Mouse (Mus musculus): ENCODE measurements around the gene Cmpk1. TPM values are rescaled to one million over a fixed set of nuclear protein-coding genes. Genes with fewer than 3 reads are reported as not detected.
"Not testable (repeated sequence)": the region's sequence is repeated elsewhere in the genome, so short reads cannot be mapped to it uniquely, and the experiment has no call there.

Gene Cmpk1
- 100 to 1,000 TPM in 2 of 4 experiments, 10 to 100 TPM in 2; 79.7 to 115 (median 105) TPM for total RNA-seq (2022)

DNA sequence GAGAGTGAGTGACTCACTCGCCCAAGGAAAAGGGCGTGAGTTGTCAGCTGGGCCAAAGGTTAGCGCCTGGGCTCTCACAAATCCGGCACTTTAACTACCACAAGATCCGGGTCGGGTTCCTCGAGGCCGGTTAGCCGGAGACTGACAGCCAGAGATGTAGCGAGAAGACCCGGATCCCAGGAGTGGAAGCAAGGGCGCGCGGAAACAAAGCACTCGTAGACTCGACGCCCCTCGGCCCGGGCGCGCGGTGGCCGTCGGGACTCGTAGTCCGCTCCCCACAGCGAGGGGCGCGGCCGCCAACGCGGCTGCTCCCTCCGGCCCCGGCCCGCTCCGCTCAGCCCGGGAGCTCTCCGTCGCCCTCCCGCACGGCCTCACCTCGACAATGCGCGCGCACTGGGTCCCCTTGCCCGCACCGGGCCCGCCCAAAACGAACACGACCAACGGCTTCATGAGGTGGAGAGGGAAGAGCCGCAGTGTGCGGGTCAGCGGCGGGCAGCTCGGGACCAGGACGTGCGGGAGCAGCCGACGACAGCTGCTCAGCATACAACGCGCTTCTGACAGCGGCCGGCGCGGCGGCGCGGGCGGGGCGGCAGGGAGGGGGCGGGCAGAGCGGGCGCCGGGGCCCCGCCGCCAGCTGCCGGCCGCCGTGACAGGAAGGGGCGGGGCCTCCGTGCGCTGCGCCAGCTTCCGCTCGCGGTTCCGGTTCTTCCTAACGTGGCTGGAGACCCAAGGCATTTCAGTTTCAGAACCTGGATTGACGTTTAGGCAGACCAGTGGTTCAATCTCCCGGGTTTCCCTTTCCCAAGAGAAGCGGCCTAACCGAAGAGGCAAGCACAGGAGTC is at the start of gene Cmpk1:
Gene Cmpk1, minus strand, starts transcription at position 651 of the 842 bp plus-strand sequence.
- peak; percentile 75 for DNase-seq

DNA sequence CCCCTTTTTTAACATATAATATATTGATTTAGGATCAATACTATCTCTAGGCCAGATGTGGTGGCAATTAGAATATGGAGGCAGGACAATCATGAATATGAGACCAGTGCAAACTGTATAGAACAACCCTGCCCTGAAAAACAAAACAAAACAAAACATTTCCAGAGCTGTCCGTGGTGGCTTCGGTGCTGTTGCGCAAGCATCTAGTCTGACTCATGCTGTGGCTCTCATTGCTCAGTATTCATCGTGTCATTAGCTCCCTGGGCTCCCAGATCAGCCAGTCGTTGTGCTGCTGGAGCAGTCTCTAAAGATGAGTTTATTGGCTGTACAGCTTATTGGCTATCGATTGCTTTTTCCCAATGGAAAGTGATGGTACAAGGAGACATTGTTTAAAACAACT is 48.0 kb upstream of the Cmpk1 start:
- peak; percentile 24 for DNase-seq

DNA sequence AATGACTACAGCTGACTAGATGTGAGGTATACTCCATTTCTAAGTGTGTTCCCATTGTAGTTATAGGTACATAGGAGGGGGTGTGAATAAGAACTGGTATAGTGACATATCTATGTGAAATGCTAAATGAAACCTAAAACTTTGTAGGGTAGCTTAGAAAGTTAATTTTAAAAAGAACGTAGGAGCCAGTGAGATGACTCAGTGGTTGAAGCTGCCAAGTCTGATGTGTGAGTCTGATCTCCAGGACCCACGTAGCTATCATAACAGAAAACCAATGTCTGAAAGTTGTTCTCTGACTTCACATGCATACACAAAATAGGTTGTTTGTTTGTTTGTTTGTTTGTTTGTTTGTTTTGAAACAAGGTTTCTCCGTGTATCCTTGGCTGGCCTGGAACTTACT is 33.0 kb upstream of the Cmpk1 start:
- no peak for DNase-seq

DNA sequence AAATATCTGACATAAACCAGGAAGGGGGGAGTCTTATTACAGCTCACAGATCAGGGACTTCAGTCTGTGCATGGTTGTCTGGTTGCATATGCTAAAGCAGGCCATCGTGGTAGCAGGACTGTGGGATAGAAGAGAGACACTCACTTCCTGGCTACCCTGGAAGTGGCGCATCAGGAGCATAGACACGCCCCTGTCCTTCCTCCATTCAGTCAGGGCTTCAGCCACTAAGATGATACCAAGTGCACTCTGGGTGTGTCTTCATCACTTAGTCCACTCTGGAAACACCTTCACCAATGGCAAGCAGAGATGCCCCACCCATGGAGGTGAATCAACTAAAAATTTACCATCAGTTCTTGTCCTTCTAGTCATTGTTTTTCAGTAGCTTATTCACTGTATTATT is 27.2 kb upstream of the Cmpk1 start:
- no peak for DNase-seq

DNA sequence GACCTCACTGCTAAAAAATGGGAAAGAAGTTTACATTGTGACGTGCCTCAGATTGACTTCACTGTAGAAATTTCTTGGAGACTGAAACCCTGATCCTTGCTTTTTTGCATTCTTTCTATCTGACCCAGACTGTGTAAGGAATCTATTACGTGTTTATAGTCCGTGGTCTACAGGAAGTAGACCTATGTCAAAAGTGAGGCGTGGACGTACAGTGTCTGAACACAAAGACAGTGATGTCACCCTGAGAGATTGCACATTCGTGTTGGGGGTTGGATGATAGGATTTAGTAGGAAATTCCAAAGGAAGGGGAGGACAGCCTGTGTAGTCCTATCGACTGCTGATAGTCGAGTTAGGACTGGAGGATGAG is 13.4 kb upstream of the Cmpk1 start:
- no peak for DNase-seq

DNA sequence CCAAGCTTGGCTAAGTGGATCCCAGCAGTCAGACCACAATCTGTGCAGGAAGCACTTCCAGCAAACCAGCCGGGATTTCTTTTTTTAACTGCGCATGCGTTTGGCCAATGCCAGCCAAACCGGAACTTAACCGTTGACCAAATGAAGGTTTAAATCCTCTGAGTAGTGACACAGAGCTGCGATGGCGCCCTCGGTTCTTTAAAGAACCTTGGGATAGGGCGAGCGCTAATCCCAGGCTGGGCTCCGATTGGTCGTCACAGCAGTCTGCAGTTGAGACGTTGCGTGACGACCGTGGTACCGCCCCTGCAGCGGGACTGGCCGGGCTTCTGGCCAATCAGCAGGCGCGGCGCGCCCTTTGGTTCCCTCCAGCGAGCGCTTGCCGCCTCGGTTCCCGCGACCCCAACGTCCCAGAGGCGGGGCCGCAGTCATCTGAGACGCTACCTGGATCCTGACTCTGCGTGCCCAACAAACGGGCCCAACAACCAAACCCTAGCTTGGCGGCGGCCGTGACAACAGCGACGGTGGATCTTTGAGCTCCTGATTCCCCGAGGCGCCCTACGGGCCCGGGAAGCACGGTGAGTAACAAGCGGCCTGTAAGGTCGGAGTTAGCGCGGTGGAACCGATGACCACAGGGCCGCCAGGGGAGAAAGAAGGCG is 12.9 kb upstream of the Cmpk1 start, which contains the start of gene Stil:
Gene Stil, plus strand, starts transcription at position 387 of the 656 bp plus-strand sequence.
- DNase-seq, result peak; percentile 95

DNA sequence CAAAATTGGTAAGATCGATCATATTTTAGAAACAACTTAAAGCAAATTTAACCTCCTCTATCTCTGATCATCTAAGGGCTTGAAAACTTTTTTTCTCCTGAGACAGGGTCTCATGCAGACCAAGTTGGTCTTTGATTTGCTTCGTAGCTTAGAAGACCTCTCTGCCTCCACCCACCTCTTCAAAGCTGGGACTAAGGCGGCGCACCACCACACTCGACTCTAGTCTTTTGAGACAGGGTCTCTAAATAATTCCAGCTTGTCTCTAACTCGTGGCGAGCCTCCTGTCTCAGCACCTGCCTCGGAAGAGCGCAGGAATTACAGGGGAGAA is 12.4 kb upstream of the Cmpk1 start:
- DNase-seq, result no peak

DNA sequence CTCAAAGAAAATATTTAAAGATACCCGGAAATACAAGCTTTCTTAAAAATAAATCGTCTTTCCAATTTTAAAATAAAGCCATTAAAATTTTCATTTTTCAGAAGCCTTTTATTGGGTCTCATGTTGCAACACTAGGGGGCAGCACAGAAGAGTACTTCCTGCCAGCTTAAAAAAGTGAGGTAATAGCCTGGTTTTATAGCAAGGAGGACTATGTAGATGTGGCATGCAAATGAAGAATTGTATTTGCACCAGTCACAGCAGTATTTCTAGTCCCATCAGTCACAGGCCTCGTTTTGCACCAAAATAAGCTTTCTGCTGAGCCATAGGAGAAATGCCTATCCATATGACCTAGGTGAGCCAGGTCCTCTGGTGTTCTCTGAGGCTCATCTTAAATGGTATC is 10.0 kb upstream of the Cmpk1 start:
- no peak for DNase-seq

DNA sequence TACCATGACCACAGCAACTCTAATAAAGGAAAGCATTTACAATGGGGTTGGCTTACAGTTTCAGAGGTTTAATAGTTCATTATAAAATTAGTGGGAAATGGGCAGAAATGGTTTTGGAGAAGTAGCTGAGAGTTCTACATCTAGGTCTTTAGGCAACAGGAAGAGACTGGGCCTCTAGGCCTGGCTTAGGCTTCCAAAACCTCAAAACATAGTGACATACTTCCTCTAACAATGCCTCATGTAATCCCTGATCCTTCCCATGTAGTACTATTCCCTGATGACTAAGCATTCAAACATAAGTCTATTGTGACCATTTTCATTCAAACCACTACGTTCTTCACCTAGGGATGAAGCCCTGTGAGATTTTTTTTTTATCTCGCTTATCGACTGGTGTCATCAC is 7.2 kb upstream of the Cmpk1 start:
- no peak for DNase-seq

DNA sequence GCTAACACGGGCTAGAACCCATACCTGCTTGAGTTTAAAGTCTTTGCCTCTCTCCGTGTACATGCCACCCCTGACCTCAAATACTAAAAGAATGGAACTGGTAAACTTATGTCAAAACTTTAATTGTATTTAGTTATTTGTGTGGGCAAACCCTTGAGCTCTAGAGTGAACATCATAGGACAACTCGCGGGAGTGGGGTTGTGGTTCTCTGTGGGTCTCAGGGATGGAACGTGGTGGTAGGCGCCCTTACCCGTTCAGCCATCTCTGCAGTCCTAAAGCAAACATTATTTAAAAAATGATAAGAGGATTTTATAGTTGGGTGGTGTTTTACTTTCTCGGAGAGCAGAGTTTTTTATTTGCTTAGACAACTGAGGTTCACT is 840 bp downstream of the Cmpk1 start:
- no peak for DNase-seq

DNA sequence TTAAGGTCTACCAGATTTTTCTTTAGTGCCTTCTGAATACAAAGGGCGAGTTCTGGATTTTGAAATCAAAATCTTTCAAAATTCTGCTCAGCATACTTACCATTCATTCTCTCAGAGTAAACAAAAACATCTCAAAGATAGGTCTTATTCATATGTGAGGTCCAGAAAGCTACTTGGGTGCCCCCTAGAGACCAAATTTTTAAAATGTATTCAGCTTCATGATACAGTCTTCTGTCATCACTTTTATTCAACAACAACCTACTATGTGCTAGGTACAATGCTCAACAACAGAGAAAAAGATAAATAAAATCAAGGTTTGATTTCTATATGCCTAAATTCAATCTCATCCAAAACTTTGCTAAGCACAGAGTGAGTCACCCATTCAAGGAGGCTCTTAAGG is 4.0 kb downstream of the Cmpk1 start:
- DNase-seq, result no peak

DNA sequence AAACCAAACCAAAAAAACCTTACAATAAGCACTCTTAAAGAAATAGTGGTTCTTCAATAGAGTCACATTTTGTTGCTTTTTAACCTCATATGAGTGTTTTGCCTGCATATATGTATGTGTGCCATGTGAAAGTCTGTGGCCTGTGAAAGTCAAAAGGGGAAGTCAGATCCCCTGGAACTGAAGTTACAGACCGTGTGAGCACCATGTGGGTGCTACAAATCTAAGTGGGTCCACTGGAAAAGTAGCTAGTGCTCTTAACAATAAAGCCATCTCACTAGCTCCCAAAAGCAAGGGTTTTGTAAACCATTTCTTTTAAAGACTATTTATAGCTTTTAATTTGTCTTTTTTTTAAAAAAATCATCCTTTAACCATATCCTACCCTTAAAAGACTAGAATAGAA is 4.4 kb downstream of the Cmpk1 start:
- no peak for DNase-seq

DNA sequence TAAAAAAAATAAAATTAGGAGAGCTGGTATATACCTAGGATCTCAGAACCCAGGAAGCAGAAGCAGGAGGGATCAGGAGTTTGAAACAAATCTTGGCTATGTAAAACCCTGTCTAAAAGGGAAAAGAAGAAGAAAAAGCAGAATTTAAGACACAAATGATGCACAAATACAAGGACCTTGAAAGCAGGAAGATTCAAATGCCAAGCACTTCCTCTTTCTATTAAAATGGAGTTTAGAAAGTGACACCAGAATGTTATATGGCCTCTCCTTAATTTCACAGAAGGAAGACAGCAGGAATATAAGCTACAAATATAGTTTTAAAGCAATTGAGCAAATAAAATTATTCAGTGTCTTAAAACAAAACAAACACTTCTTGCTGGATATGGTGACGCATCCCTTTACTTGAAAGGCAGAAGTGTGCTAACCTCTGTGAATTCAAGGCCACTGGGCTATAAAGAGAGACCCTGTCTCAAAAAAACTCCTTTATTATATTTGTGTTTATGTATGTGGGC is 13.8 kb downstream of the Cmpk1 start:
- DNase-seq, result no peak

DNA sequence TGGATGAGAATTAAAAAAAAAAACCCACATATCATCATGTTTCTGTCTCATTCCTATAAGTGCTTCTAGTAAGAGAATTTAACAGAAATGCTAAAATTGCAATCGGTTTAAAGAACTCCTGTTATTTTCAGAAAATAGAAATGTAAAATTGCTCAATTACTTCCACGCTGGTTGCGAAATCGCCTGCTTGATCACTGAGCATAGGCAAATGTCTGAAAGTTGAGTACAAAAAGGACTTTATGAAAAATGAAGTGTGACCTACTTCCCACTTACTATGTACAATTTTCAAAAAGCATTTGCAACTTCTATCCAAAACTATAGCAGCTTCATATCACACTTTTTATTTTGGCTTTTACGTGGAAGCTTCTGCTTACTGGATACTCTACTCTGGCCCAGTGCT is 16.3 kb downstream of the Cmpk1 start:
- DNase-seq, result no peak

DNA sequence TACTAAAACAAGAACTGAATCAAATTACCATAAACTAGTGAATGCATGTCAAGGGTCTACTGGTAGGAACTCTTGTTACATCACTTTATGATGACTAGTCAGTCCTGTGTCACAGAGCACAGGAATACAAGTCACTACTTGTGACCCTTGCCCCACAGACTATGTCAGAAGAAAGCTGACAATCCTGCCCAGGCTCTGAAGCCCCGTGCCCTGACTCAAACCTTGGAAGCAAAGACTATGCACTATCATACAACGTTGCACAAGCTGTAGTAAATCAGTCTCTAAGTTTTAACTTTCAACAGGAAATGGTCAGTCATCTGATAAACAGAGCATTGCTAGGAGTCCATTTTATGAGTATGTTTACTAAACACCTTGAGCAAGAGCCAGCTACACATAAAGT is 26.2 kb downstream of the Cmpk1 start:
- DNase-seq, result not testable (repeated sequence)

DNA sequence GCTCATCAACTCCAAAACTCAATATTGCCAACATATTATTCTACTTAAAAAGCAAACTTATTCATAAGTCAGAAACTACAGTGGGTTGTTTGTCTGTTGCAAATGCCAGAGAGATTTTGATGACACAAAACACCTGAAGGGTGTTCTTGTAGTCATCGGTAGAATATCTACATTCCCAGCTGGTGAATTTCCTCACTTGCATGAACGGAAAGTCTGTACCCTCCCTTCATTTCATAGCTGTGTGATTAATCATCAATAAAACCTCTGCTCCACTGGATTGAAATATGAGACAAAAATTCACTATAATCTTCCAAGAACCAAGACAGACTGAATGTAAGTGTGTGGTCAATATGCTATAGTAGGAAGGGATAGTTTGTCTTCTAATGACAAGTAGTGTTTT is 27.5 kb downstream of the Cmpk1 start:
- DNase-seq, result no peak

DNA sequence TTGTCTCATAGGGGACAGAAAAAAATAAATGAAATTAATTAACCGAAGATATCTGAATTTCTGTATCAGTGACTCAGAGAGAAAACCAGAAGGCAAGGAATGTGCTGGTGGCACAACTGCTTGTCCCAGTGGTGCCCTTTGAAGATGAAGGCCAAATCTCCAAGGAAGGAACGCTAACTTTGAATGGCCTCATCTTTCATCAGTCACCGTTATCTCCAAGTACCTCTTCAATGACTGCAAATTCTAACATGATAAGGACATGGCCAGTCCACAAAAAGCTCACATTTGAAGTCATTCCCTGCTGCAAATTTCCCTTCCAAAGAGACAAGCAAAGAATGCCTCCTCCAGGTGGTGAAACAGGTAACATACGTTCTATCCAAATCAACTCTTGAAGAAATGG is 28.3 kb downstream of the Cmpk1 start:
- no peak for DNase-seq

DNA sequence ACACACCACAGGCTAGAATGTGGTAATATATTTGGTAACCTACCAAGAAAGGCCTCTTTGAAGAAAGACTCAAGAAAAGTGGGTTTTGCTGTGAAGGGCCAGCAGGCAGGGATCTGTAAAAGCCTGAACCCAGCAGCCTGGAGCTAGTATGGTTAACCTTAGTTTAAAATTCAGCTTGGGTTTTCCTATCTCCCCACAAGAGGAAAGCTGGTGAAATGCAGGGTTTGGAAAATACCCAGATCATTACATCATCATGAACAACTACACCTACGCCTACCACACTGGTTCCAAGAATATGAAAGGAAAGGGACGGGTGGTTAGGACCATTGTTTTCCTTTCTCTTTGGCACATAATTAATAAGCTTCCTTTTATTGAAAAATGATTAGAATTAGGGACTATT is 28.8 kb downstream of the Cmpk1 start:
- DNase-seq, result no peak

DNA sequence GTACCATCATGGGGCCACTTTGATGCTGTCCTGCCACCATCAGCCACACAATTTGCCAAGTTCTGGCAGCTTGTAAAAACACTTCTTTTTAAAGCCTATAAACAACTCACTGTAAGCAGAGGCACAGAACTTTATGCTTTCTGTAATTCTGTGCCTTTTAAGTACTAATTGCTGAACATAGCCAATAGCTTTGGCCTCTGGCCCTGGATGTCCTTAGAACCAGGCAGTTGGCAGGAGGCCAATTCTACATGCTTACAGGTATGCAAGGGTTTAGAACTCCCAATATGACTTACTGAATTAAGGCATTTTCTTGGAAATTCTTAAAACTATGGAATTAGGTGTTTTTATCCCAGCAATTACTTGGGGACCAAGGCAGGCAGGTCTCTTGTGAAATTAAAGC is 29.6 kb downstream of the Cmpk1 start:
- no peak for DNase-seq

DNA sequence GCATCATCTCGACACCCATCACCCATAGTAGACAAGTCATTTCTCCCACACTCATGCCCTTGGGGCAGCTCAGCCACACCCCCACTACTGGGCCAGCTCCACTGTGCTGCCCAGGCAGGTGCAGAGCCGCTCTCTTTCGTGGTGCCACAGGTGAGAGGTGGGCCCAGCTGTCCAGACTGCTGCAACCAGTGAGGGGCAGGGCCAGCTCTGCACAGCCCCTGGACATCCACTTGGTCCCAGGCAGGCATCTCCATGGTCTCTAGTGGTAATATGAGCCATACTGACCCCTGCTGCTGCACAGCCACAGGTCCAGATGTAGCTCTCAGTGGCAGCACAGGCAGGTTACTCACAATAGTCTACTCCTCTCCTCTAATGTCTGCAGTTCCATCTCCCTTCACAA is 33.9 kb downstream of the Cmpk1 start:
- no peak for DNase-seq

DNA sequence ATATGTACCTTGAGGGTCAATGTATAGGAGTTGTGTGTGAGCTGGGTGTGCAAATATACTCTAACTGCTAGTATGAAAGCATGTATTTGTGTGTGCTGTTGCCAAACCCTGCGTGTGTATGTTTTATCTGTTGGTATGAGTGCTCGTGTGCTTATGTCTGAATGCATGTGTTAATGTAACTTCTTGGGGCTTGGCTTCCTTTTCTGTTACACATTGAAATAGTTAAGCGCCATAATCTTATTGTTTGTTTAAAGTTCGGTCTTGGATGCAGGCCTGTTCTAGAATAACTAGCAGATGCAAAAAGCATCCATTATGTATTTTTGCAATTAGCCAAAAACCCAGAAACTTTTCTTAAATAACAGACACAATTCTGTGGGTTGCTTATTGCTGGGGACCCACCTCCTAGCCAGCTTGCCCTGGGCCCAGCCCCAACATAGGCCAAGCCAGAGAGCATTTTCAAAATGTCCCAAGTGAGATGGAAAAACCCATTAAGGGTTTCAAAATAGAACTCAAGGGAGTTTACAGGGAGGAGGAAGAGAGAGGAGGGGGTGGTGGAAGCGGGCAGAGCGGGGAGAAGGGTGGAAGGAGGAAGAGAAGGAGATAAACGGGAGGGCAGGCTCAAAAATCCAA is 39.1 kb downstream of the Cmpk1 start:
- DNase-seq, result no peak

DNA sequence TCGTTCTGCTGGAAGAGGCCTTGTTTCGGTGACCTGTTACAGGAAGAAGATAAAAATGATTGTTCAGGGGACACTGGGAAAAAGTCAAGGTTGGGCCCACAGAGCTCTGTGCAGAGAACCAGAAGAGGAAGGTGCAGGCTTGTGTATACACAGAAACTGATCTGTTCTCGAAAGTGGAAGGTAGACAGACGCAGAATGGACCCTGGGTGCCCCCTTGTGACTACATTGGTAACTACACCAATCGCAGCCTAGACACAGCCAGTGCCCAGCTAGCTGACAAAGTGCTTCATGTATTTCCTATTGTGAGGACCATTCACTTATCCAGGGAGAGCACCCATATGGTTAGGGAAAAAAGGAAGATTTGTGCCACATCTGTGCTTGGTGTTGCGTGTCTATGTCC is 39.6 kb downstream of the Cmpk1 start:
- DNase-seq, result peak; percentile 71

DNA sequence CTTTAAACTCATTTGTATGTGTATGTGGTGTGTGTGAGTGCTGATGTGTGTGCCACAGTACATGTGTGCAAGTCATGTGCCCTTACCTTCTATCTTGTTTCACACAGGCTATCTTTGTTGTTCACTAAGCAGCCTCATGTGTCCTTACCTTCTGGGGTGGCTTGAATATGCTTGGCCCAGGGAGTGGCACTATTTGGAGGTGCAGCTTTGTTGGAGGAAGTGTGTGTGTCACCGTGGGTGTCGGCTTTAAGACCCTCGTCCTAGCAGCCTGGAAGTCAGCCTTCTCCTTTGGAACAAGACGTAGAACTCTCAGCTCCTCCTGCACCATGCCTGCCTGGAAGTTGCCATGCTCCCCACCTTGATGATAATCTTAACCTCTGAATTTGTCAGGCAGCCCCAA is 40.6 kb downstream of the Cmpk1 start:
- no peak for DNase-seq

DNA sequence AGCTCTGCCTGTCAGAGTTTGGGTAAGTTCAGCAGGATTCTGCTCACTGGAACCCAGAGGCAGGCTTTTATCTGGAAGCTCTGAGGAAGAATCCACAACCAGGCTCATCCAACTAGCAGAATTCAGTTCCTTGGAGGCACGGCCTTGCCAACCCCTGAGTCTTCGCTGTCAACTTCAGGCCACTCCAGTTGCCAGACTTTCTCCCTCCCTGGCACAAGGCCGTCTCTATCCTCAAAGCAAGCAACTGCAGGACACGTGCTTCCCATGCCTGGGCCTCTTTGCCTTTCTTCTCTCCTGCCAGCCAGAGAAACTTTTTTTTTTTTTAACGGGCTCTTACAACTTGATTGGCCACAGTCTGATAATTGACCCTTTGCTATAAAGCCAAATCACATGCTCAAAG is 42.0 kb downstream of the Cmpk1 start:
- DNase-seq, result peak; percentile 55

All from adrenal gland, adult 8-10 months (tissue).